Mouse (Mus musculus) heart, embryonic 11.5 days (tissue): ENCODE measurements around the gene Pgls. TPM values are rescaled to one million over a fixed set of nuclear protein-coding genes. Genes with fewer than 3 reads are reported as not detected.

Experiments
- ATAC-seq: fragments of 200-750 bp; cut with Nextera tagmentation; replicated peaks from 2 replicates; pipeline ENCODE4 v1.8.0; 2017; ENCODE audit warnings: moderate library complexity; ENCODE audit not compliant: insufficient number of reproducible peaks, low FRiP score, low TSS enrichment
- H3K27ac ChIP-seq: fragments of 300-500 bp; sonication (generic); 2 replicates; pipeline ENCODE4 v1.5.1; 2014; ENCODE audit warnings: mild to moderate bottlenecking, low read depth, low read length
- H3K27me3 ChIP-seq: fragments of 300-500 bp; sonication (generic); 2 replicates; pipeline ENCODE4 v1.6.1; 2014; ENCODE audit warnings: mild to moderate bottlenecking, low read length, mixed read lengths; ENCODE audit not compliant: control insufficient read depth, insufficient read depth
- H3K36me3 ChIP-seq: fragments of 300-500 bp; sonication (generic); 2 replicates; pipeline ENCODE4 v1.6.1; 2014; ENCODE audit warnings: mild to moderate bottlenecking, low read length, moderate library complexity, mixed read lengths; ENCODE audit not compliant: control insufficient read depth, insufficient read depth
- H3K4me1 ChIP-seq: fragments of 300-500 bp; sonication (generic); 2 replicates; pipeline ENCODE4 v1.6.1; 2014; ENCODE audit warnings: low read length; ENCODE audit not compliant: control insufficient read depth, insufficient read depth
- H3K4me2 ChIP-seq: fragments of 300-500 bp; sonication (generic); 2 replicates; pipeline ENCODE4 v1.6.1; 2014; ENCODE audit warnings: mild to moderate bottlenecking, moderate library complexity
- H3K4me3 ChIP-seq: fragments of 300-500 bp; sonication (generic); 2 replicates; pipeline ENCODE4 v1.5.1; 2014; ENCODE audit warnings: low read depth, low read length
- H3K9ac ChIP-seq: fragments of 300-500 bp; sonication (generic); 2 replicates; pipeline ENCODE4 v1.6.1; 2014; ENCODE audit warnings: mild to moderate bottlenecking, low read depth, low read length, moderate library complexity
- H3K9me3 ChIP-seq: fragments of 300-500 bp; sonication (generic); replicated peaks from 2 replicates; pipeline ENCODE4 v1.6.1; 2016; ENCODE audit warnings: low read length; ENCODE audit not compliant: control insufficient read depth
- whole genome bisulfite sequencing: fragments of 180-500 bp; shearing (Covaris S2); extraction: QIAGEN DNeasy Blood & Tissue Kit; methylation state at CpG from one replicate; pipeline ENCODE4 v1.1.7; 2014; ENCODE audit not compliant: insufficient replicate concordance; 5-methylcytosine and 5-hydroxymethylcytosine counted together
- polyA plus RNA-seq: library from polyadenylated mRNA; unstranded; fragments of >200 nt; fragmentation: Nextera tagmentation; extraction: Ambion mirVana; gene quantifications from 2 replicates; pipeline ENCODE4 v1.2.1, GENCODE M21; 2014

Gene Pgls
- polyA plus RNA-seq, 1 experiment from 2014 or later: 194 TPM

DNA sequence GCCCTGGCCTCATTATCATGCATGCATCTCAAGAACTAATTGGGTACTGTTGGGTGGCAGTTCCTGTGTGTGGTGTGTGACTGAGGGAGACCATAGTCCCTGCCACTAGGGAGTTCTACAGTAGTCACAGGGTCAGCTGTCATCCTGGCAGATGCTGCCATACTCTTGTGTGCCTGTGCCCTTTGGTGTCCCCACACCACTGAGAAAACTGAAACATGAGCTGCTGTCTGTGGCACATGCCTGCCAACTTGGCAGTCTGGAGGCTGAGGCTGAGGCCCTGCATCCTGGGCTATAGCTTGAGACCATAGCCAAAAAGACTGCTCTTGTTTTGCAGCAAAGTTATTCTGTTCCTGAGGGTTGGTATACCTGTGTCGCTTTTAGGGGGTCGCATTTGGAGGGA, 27.8 kb downstream of the Pgls start:
- WGBS: 100% methylated on average over 2 of the region's 2 CpGs

DNA sequence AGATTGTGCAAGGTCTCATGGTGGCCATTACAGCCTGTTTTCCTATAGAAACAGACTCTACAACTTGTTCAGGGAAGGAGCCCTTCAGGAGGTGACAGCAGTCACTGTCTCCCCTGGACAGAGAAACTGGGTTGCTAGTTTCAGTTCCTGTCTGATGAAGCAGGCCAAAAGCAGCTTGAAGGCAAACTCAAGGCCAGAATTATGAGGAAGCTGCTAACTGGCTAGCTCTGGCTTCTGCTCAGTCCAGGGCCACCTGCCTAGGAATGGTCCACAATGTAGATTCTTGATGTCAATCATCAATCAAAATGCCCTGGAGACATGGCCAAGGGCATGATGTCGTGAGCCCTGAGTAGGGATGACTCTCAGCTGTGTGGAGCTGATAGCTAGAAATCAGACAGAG, 33.1 kb downstream of the Pgls start:
- no peak overlapping the region for H3K4me3 ChIP-seq
- WGBS: 86% methylated on average over 1 of the region's 1 CpGs
- peaks cover 53% of the 10 kb centered on the region for H3K36me3 ChIP-seq
- no peak overlapping the region for H3K27ac ChIP-seq
- H3K4me1 ChIP-seq: peaks cover 13% of the 10 kb centered on the region
- no peak overlapping the region for H3K9ac ChIP-seq
- H3K27me3 ChIP-seq: peaks cover 5% of the 10 kb centered on the region
- H3K9me3 ChIP-seq: peaks cover 25% of the 10 kb centered on the region
- ATAC-seq: no peak
- H3K4me2 ChIP-seq: no peak overlapping the region

More for the DNA sequence above, 27.8 kb downstream of the Pgls start:
- H3K27ac ChIP-seq: no peak overlapping the region
- H3K9me3 ChIP-seq: peaks cover 22% of the 10 kb centered on the region
- H3K4me2 ChIP-seq: no peak overlapping the region
- H3K27me3 ChIP-seq: no peaks in the 10 kb centered on the region
- no peak for ATAC-seq
- peaks cover 78% of the 10 kb centered on the region for H3K36me3 ChIP-seq
- H3K4me3 ChIP-seq: no peak overlapping the region
- no peaks in the 10 kb centered on the region for H3K4me1 ChIP-seq
- no peak overlapping the region for H3K9ac ChIP-seq

DNA sequence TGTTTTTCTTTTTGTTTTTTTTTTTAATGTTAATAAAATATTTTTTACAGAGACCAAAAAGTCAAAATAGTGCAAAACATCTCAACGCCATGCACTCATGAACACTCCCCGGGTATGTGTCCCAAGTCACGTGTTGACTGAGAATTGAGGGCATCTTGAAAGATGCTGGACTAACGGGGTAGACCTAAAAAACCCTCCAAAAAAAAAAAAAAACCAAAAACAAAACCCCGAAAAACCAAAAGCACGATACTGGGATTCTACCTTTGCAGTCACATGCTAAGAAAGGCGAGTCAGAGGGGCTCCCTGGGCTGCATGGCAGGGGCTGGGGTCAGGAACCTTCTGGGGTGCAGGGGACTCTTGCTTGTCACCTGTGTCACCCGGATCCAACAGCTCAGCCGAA, 34.8 kb downstream of the Pgls start:
- H3K27me3 ChIP-seq: peaks cover 19% of the 10 kb centered on the region
- 87% methylated on average over 9 of the region's 9 CpGs for WGBS
- ATAC-seq: no peak
- no peak overlapping the region for H3K4me2 ChIP-seq
- H3K9ac ChIP-seq: no peak overlapping the region
- H3K36me3 ChIP-seq: peaks cover 37% of the 10 kb centered on the region
- H3K4me3 ChIP-seq: no peak overlapping the region
- H3K27ac ChIP-seq: peak overlapping the region; percentile 47; the same call in 1 of the 2 replicates
- H3K9me3 ChIP-seq: peaks cover 22% of the 10 kb centered on the region
- H3K4me1 ChIP-seq: peaks cover 13% of the 10 kb centered on the region

DNA sequence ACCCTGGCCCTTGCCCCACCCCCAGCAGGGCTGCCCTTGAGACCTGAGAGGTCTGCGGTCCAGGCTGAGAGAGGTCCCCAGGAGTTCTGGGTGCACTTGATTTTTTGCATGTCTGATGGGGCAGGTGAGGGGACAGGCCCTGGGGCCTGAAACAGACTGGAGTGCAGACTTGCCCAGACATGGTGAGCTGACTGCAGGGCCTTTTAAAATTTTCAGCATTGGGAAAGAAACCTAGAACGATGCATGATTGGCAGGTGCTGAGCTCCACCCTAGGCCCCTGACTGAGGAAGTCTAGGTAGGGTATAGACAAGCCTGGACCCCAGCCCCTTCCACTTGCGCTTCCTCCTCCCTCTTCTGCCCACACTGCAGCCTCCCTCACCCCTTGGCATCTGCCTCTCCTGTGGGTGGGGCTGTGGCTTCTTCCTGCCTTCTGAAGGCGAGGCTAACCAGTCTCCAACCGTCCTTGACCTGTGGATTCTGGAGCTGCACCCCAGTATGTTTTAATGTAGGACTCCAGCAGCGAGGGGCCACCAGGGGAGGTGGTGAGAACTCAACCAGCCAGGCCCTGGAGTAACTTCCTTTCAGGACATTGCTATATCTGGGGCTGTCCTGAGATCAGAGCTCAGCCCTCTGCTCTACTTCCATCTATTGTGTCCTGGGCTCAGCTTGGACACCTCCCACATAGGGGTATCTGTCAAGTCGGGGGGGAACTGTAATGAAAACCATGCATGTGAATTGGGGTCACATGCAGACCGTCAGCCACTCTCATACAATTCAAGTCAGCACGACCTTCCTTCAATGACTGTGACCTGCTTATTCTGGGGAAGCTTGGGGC, 35.5 kb downstream of the Pgls start:
- Histone ChIP-seq H3K4me2 (no peak overlapping the region), H3K27me3 (peaks cover 25% of the 10 kb centered on the region), H3K9me3 (peaks cover 16% of the 10 kb centered on the region), H3K36me3 (peaks cover 29% of the 10 kb centered on the region), H3K27ac (peak overlapping the region; percentile 47), H3K4me3 (no peak overlapping the region), H3K4me1 (peaks cover 13% of the 10 kb centered on the region), H3K9ac (no peak overlapping the region)
- ATAC-seq: no peak
- 47% methylated on average over 9 of the region's 9 CpGs for WGBS

DNA sequence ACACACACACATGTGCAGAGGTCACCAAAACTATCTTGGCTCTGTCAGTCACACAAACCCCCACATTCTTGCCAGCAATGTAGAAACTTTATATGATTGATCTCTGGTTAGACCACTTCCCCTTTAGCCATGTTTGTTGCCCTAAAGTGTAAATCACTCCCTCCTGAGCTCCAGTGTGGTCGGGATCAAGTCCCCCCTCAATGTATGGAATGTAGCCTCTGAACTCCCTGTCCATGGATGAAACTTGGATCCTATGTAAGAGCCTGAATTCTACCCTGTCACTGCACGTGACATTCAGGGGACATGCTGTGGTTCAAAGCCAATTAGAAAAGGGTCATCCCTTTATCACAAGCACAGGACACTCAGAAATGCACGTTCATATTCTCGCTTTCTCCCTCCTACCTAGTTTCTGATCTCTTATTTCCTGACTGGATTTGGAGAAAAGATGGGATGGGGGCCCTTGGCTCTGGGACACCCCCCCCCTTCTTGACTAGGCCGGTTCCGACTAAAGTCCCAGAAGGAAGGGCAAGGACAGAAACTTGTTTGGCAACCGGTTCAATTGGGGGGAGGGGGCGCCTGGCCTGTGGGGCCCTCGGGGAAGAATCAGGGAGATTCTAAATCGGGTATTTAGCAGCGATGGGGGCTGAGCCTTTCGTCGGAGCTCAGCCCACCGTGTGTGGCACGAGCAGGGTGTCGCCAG, 36.6 kb downstream of the Pgls start:
- ATAC-seq: no peak
- peak overlapping the region; percentile 6 for H3K27ac ChIP-seq

DNA sequence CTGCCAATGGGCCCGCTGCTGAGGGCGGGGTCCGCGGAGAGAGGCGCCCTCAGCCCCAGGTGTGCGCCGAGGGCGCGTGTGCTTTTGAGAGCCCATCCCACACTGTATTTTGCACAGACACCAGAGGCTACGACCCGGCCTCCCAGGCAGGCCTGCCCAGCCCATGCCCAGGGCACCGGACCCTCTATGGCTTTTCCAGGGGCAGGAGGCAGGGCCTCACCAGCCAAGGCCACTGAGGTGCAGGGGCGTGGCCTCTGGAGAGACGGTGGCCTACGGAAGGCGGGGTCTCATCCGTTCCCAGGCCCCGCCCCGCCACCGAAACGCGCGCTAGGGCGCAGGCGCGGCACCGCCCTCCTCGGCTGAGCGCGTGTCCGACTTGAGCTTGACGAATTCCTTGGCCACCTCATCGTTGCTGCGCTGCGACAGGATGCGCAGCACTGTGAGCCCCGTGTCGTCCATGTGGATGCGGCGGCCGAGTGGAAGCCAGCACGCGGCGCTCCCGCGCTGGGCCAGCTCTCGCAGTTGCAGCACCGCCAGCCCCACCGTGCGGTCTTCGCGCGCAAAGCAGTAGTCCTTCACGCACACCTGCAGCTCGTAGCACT, 37.2 kb downstream of the Pgls start:
- Histone ChIP-seq H3K4me1 (peaks cover 15% of the 10 kb centered on the region), H3K4me2 (peak overlapping the region; percentile 98), H3K4me3 (peak overlapping the region; percentile 57), H3K9me3 (peaks cover 11% of the 10 kb centered on the region), H3K27me3 (peaks cover 41% of the 10 kb centered on the region), H3K27ac (peak overlapping the region; percentile 6; the same call in 1 of the 2 replicates), H3K9ac (peak overlapping the region; percentile 78), H3K36me3 (peaks cover 12% of the 10 kb centered on the region)
- ATAC-seq: peak; percentile 84
- under 1% methylated on average over 55 of the region's 55 CpGs for WGBS

More for the DNA sequence above, 36.6 kb downstream of the Pgls start:
- H3K9me3 ChIP-seq: peaks cover 14% of the 10 kb centered on the region
- peak overlapping the region; percentile 57 for H3K4me3 ChIP-seq
- H3K27me3 ChIP-seq: peaks cover 34% of the 10 kb centered on the region
- 7% methylated on average over 14 of the region's 16 CpGs for WGBS
- H3K9ac ChIP-seq: peak overlapping the region; percentile 78
- peaks cover 19% of the 10 kb centered on the region for H3K36me3 ChIP-seq
- H3K4me2 ChIP-seq: peak overlapping the region; percentile 98
- peaks cover 13% of the 10 kb centered on the region for H3K4me1 ChIP-seq

DNA sequence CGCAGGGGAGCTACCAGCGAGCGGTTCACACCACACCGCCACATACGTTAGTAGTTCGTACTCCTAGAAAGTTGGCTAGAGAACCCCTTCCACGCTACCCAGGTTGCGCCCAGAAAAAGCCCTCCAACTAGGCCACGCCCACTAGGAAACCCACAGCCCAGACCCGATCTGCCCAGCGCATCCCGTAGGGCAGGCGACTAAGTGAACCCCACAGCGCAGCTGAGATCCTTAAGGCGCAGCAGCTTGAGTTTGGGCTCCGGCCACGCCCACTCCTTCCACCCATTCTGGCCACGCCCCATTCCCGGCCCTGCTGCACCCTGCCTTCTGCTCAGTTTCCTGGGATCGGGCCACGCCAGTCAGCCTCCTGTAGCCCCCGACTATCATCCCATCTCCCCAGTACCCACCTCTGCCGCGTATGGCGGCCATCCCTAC, 37.8 kb downstream of the Pgls start:
- ATAC-seq: peak; percentile 4; the same call in 1 of the 2 replicates
- Histone ChIP-seq H3K27me3 (peaks cover 46% of the 10 kb centered on the region), H3K27ac (no peak overlapping the region)

DNA sequence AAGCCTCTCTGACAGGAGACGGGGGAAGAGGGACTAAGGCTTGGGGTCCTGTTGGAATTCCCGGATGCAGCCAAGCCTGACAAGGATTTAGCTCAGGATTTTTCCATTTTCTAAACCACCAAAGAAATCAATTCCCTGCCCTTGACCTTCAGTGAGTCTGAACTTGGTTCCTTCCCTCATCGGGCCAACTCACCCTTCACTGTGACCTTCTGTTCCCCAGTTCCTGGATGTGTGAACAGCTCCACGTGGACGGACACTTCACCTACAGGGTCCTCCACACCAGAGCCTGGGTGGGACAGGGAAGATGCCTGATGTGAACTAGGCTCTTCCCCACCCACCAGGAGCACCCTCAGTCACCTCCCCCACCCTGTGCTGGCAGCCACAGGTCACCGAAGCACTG, 38.8 kb downstream of the Pgls start:
- peaks cover 55% of the 10 kb centered on the region for H3K27me3 ChIP-seq
- no peak overlapping the region for H3K27ac ChIP-seq
- H3K9ac ChIP-seq: no peak overlapping the region
- WGBS: 78% methylated on average over 6 of the region's 6 CpGs
- H3K4me2 ChIP-seq: no peak overlapping the region
- ATAC-seq: no peak
- peaks cover 11% of the 10 kb centered on the region for H3K9me3 ChIP-seq
- 0 out of 2 replicates have a peak, but pooled peaks cover 2% of the 10 kb centered on the region for H3K36me3 ChIP-seq
- peaks cover 18% of the 10 kb centered on the region for H3K4me1 ChIP-seq
- H3K4me3 ChIP-seq: no peak overlapping the region

More for the DNA sequence above, 37.8 kb downstream of the Pgls start:
- peaks cover 11% of the 10 kb centered on the region for H3K9me3 ChIP-seq
- peaks cover 6% of the 10 kb centered on the region; the same call in 1 of the 2 replicates for H3K36me3 ChIP-seq
- H3K9ac ChIP-seq: peak overlapping the region; percentile 52
- peaks cover 18% of the 10 kb centered on the region for H3K4me1 ChIP-seq
- WGBS: 4% methylated on average over 25 of the region's 25 CpGs
- H3K4me2 ChIP-seq: peak overlapping the region; percentile 98
- H3K4me3 ChIP-seq: peak overlapping the region; percentile 57
